In genomic region chr7:72998374-72998773, GRCm38 (mm10) we compare ENCODE assay signal across 10 mouse cellular contexts.
DNase-seq lines count a peak whose midpoint lies in the region; ATAC-seq and TF ChIP-seq lines count a peak whose summit lies in the region.
"Had no signal": no experiment of that assay in that cellular context is flagged by ENCODE, and none has a peak within 500 bp of the region (broad histone marks: within the 10 kb centered on the region; RNA-seq: fewer than 3 reads in every experiment).

No protein-coding gene starts in this region.

- WGBS in liver, adult 2 months, result 71% methylated on average over 5 of the region's 5 CpGs
- WGBS in midbrain, embryonic 15.5 days, result 37% methylated on average over 5 of the region's 5 CpGs

- TF ChIP-seq CTCF in liver, adult 2 months (IDR thresholded peaks at IDR 0.05; ENCODE audit: low read depth, low read length), result no peak

- H3K9me3 ChIP-seq in midbrain, embryonic 15.5 days, result no peaks in the 10 kb centered on the region
- H3K9me3 ChIP-seq: hindbrain, embryonic 12.5 days; limb, embryonic 15.5 days had no signal

- no peaks in the 10 kb centered on the region for H3K27me3 ChIP-seq in liver, adult 2 months (ENCODE audit: control insufficient read depth, insufficient read depth, low read length)
- H3K27me3 ChIP-seq in midbrain, embryonic 15.5 days (replicated peaks), result no peaks in the 10 kb centered on the region
- H3K27me3 ChIP-seq: hindbrain, embryonic 12.5 days; limb, embryonic 15.5 days had no signal

- H3K9ac ChIP-seq in liver, adult 2 months (ENCODE audit: low read depth, low read length), result no peak overlapping the region
- H3K9ac ChIP-seq in midbrain, embryonic 15.5 days, result no peak overlapping the region
- H3K9ac ChIP-seq: hindbrain, embryonic 12.5 days; limb, embryonic 15.5 days had no signal

- no peaks in the 10 kb centered on the region for H3K4me1 ChIP-seq in liver, adult 2 months (ENCODE audit: control insufficient read depth, insufficient read depth, low read length)
- H3K4me1 ChIP-seq in midbrain, embryonic 15.5 days, result 0 out of 2 replicates have a peak, but pooled peaks cover 5% of the 10 kb centered on the region

- H3K36me3 ChIP-seq in liver, adult 2 months (ENCODE audit: control insufficient read depth, insufficient read depth, low read length), result no peaks in the 10 kb centered on the region
- H3K36me3 ChIP-seq in midbrain, embryonic 15.5 days (replicated peaks), result no peaks in the 10 kb centered on the region
- H3K36me3 ChIP-seq: hindbrain, embryonic 12.5 days; limb, embryonic 15.5 days had no signal

- H3K4me3 ChIP-seq in liver, adult 2 months (ENCODE audit: insufficient read depth, low read depth, low read length), result no peak overlapping the region
- H3K4me3 ChIP-seq in midbrain, embryonic 15.5 days, result no peak overlapping the region
- H3K4me3 ChIP-seq: hindbrain, embryonic 12.5 days; limb, embryonic 15.5 days had no signal

- no peak for TF ChIP-seq POLR2A in liver, adult 2 months (IDR thresholded peaks at IDR 0.05; ENCODE audit: extremely low read depth, insufficient read depth, low read length)

- H3K4me2 ChIP-seq in midbrain, embryonic 15.5 days, result no peak overlapping the region
- H3K4me2 ChIP-seq: hindbrain, embryonic 12.5 days; limb, embryonic 15.5 days had no signal

- no peak overlapping the region for H3K27ac ChIP-seq in liver, adult 2 months (replicated peaks; ENCODE audit: insufficient read depth, low read depth, low read length)
- 0 out of 2 replicates have a peak overlapping the region, but pooled peaks have one; percentile 19 for H3K27ac ChIP-seq in midbrain, embryonic 15.5 days
- H3K27ac ChIP-seq: hindbrain, embryonic 12.5 days; limb, embryonic 15.5 days had no signal

- peak; percentile 6 for DNase-seq in embryo, embryonic 11 days
- DNase-seq in embryo, embryonic 9.5 days (ENCODE audit: extremely low spot score), result no peak
- DNase-seq in liver, adult 2 months (ENCODE audit: extremely low read depth, low read depth, low spot score), result peak; percentile 32
- DNase-seq in liver, result no peak
- peak; percentile 52 to 64 for DNase-seq in heart, adult 9 months (ENCODE audit: low spot score in 2 of 2)
- no peak for DNase-seq in ovary, postnatal 10 days (ENCODE audit: low spot score)
- no peak for DNase-seq in cerebellum, postnatal 36 days

- no peaks in the 10 kb centered on the region for H3K79me2 ChIP-seq in liver, adult 2 months (ENCODE audit: control insufficient read depth, insufficient read depth, low read length)

- no peak for ATAC-seq in midbrain, embryonic 15.5 days (replicated peaks)

Comparison
In these comparisons a context has a peak if more than half of its experiments do, and no peak if none do; other contexts are left out.
1. DNase-seq: peak in embryo, embryonic 11 days (single experiment), liver, adult 2 months (single experiment) and heart, adult 9 months (2 of 2); none in embryo, embryonic 9.5 days (single experiment), liver (single experiment), ovary, postnatal 10 days (single experiment) and cerebellum, postnatal 36 days (0 of 2).